Mouse (Mus musculus) ES-E14 (cell line): ENCODE measurements around the gene Katnal1.

Experiments used
- MAFK ChIP-seq: IDR thresholded peaks from 2 replicates; pipeline ENCODE4 v1.6.1; 2014; ENCODE audit warnings: mild to moderate bottlenecking, low read depth, low read length, inconsistent platforms; ENCODE audit not compliant: insufficient read depth
- ZC3H11A ChIP-seq: IDR thresholded peaks from 2 replicates; pipeline ENCODE4 v1.6.1; 2012; ENCODE audit warnings: low read depth, mild to moderate bottlenecking, inconsistent platforms, low read length, borderline replicate concordance

DNA sequence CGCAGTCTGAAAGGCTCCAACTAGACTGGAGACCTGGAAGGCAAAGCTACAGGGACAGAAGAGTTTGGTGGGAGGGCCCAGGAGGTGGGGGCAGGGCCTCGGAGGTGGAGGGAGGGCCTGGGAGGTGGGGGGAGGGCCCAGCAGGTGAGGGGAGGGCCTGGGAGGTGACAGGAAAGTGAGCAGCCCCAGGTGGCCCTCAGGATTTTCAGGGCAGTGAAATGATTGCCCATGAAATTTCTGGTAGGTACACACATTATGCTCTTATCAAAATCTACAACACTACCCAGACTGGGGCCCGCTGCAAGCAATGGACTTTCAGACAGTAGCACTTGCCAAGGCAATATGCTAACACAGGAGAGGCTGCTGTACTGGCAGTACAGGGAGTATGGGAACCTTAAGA, 59.5 kb downstream of the Katnal1 start:
- TF ChIP-seq MAFK, result no peak
- no peak for TF ChIP-seq ZC3H11A
